ENCODE assay signal across 28 mouse cellular contexts in the genomic region with DNA sequence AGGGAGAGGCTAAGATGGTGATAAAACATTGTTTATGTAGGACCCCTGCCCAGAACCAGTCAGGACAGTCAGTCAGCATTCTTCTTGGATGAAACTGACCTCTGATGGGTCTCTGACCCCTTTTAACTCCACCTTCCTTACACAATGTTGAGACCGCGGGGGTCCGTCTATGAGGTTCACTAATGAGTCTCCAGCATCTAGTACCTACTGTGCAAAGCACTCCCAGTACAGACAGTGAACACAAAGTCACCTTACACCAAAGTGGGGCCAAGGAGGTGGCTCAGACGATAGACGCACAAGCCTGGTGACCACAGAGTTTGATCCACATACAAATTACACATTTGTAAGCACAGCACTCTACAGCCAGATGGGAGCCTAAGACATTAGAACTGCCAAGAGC. TPM values are rescaled to one million over a fixed set of nuclear protein-coding genes. Genes with fewer than 3 reads are reported as not detected.
DNase-seq lines count a peak whose midpoint lies in the region; ATAC-seq lines count a peak whose summit lies in the region.
"Had no signal": no experiment of that assay in that cellular context is flagged by ENCODE, and none has a peak within 500 bp of the region (broad histone marks: within the 10 kb centered on the region; RNA-seq: fewer than 3 reads in every experiment).

No protein-coding gene starts in this region.

- 45% methylated on average over 5 of the region's 5 CpGs for WGBS in forebrain, embryonic 14.5 days
- 48% methylated on average over 5 of the region's 5 CpGs for WGBS in forebrain, embryonic 15.5 days
- 37% methylated on average over 5 of the region's 5 CpGs for WGBS in hindbrain, embryonic 16.5 days
- 57% methylated on average over 5 of the region's 5 CpGs for WGBS in hindbrain, embryonic 14.5 days
- WGBS in midbrain, embryonic 13.5 days, result 59% methylated on average over 5 of the region's 5 CpGs
- 71% methylated on average over 5 of the region's 5 CpGs for WGBS in midbrain, embryonic 11.5 days

- H3K27ac ChIP-seq in forebrain, embryonic 14.5 days (ENCODE audit: low read depth, low read length), result no peak overlapping the region
- no peak overlapping the region for H3K27ac ChIP-seq in forebrain, embryonic 15.5 days (replicated peaks)
- peak overlapping the region; percentile 20; the same call in 1 of the 2 replicates for H3K27ac ChIP-seq in hindbrain, embryonic 16.5 days (ENCODE audit: low read depth, low read length)
- no peak overlapping the region for H3K27ac ChIP-seq in hindbrain, embryonic 14.5 days
- no peak overlapping the region for H3K27ac ChIP-seq in midbrain, embryonic 13.5 days
- H3K27ac ChIP-seq in midbrain, embryonic 11.5 days (ENCODE audit: low read depth, low read length), result no peak overlapping the region
- H3K27ac ChIP-seq: embryonic facial prominence, embryonic 12.5 days; hindbrain, embryonic 12.5 days; liver, embryonic 14.5 days; macrophage; neural tube, embryonic 15.5 days; stomach, postnatal 0 days had no signal

- ATAC-seq in forebrain, embryonic 14.5 days, result peak; percentile 44; the same call in 1 of the 2 replicates
- no peak for ATAC-seq in forebrain, embryonic 15.5 days (replicated peaks)
- no peak for ATAC-seq in hindbrain, embryonic 16.5 days
- no peak for ATAC-seq in hindbrain, embryonic 14.5 days (ENCODE audit: low FRiP score)
- ATAC-seq in midbrain, embryonic 13.5 days, result peak; percentile 61; the same call in 1 of the 2 replicates
- ATAC-seq in midbrain, embryonic 11.5 days (ENCODE audit: low FRiP score), result no peak

- no peak for DNase-seq in forebrain, embryonic 14.5 days (ENCODE audit: low spot score)
- DNase-seq in hindbrain, embryonic 14.5 days (ENCODE audit: low spot score), result no peak
- DNase-seq in midbrain, embryonic 11.5 days (ENCODE audit: low spot score, missing footprints), result no peak
- peak; percentile 50 for DNase-seq in retina, embryonic 14.5 days (ENCODE audit: low spot score)
- no peak for DNase-seq in adrenal gland, postnatal 25 days
- DNase-seq: cerebellum, adult 11 months; cerebellum, adult 9-10 months; embryo, embryonic 11 days; gastrocnemius, postnatal 10 days; heart, postnatal 36 days; kidney, adult 18-20 months; kidney, postnatal 14 days; liver; lung, adult 2 months; lung, postnatal 10 days; right cerebral cortex, adult 18-20 months; spleen, adult 18-20 months; thymus, adult 18-20 months; thymus, postnatal 25 days had no signal

- no peak overlapping the region for H3K4me3 ChIP-seq in forebrain, embryonic 14.5 days (ENCODE audit: low read depth, low read length)
- H3K4me3 ChIP-seq in forebrain, embryonic 15.5 days, result no peak overlapping the region
- H3K4me3 ChIP-seq in hindbrain, embryonic 16.5 days (ENCODE audit: low read length), result no peak overlapping the region
- no peak overlapping the region for H3K4me3 ChIP-seq in hindbrain, embryonic 14.5 days (replicated peaks; ENCODE audit: low read length)
- H3K4me3 ChIP-seq in midbrain, embryonic 13.5 days (replicated peaks), result no peak overlapping the region
- no peak overlapping the region for H3K4me3 ChIP-seq in midbrain, embryonic 11.5 days (ENCODE audit: low read depth, low read length)
- H3K4me3 ChIP-seq: embryonic facial prominence, embryonic 12.5 days; hindbrain, embryonic 12.5 days; neural tube, embryonic 15.5 days had no signal

- no peak overlapping the region for H3K9ac ChIP-seq in forebrain, embryonic 14.5 days (ENCODE audit: low read length)
- H3K9ac ChIP-seq in forebrain, embryonic 15.5 days (replicated peaks), result no peak overlapping the region
- no peak overlapping the region for H3K9ac ChIP-seq in hindbrain, embryonic 16.5 days (ENCODE audit: low read depth, low read length)
- no peak overlapping the region for H3K9ac ChIP-seq in hindbrain, embryonic 14.5 days
- H3K9ac ChIP-seq in midbrain, embryonic 13.5 days (replicated peaks), result no peak overlapping the region
- no peak overlapping the region for H3K9ac ChIP-seq in midbrain, embryonic 11.5 days (ENCODE audit: low read length)
- H3K9ac ChIP-seq: embryonic facial prominence, embryonic 12.5 days; hindbrain, embryonic 12.5 days; liver, embryonic 14.5 days; neural tube, embryonic 15.5 days had no signal

- H3K4me2 ChIP-seq in forebrain, embryonic 14.5 days (ENCODE audit: low read length), result no peak overlapping the region
- H3K4me2 ChIP-seq in forebrain, embryonic 15.5 days (replicated peaks), result no peak overlapping the region
- H3K4me2 ChIP-seq in hindbrain, embryonic 16.5 days (ENCODE audit: low read length), result no peak overlapping the region
- no peak overlapping the region for H3K4me2 ChIP-seq in hindbrain, embryonic 14.5 days (replicated peaks)
- H3K4me2 ChIP-seq in midbrain, embryonic 13.5 days (replicated peaks), result no peak overlapping the region
- no peak overlapping the region for H3K4me2 ChIP-seq in midbrain, embryonic 11.5 days
- H3K4me2 ChIP-seq: embryonic facial prominence, embryonic 12.5 days; hindbrain, embryonic 12.5 days; neural tube, embryonic 15.5 days had no signal

- H3K36me3 ChIP-seq in forebrain, embryonic 14.5 days (ENCODE audit: control insufficient read depth, insufficient read depth, low read length), result peaks cover 9% of the 10 kb centered on the region; the same call in 1 of the 2 replicates
- no peaks in the 10 kb centered on the region for H3K36me3 ChIP-seq in forebrain, embryonic 15.5 days
- no peaks in the 10 kb centered on the region for H3K36me3 ChIP-seq in hindbrain, embryonic 16.5 days (ENCODE audit: control insufficient read depth, insufficient read depth, low read length)
- H3K36me3 ChIP-seq in hindbrain, embryonic 14.5 days (replicated peaks; ENCODE audit: control insufficient read depth, insufficient read depth), result peaks cover 7% of the 10 kb centered on the region
- 0 out of 2 replicates have a peak, but pooled peaks cover 2% of the 10 kb centered on the region for H3K36me3 ChIP-seq in midbrain, embryonic 13.5 days
- no peaks in the 10 kb centered on the region for H3K36me3 ChIP-seq in midbrain, embryonic 11.5 days (ENCODE audit: control insufficient read depth, insufficient read depth, low read length)
- H3K36me3 ChIP-seq: embryonic facial prominence, embryonic 12.5 days; hindbrain, embryonic 12.5 days; neural tube, embryonic 15.5 days had no signal

- H3K9me3 ChIP-seq in forebrain, embryonic 14.5 days (replicated peaks; ENCODE audit: control insufficient read depth, low read length), result no peaks in the 10 kb centered on the region
- H3K9me3 ChIP-seq in forebrain, embryonic 15.5 days, result no peaks in the 10 kb centered on the region
- H3K9me3 ChIP-seq in hindbrain, embryonic 16.5 days (ENCODE audit: control insufficient read depth, low read length), result no peaks in the 10 kb centered on the region
- H3K9me3 ChIP-seq in hindbrain, embryonic 14.5 days (ENCODE audit: control insufficient read depth, low read length), result no peaks in the 10 kb centered on the region
- no peaks in the 10 kb centered on the region for H3K9me3 ChIP-seq in midbrain, embryonic 13.5 days
- H3K9me3 ChIP-seq in midbrain, embryonic 11.5 days (ENCODE audit: control insufficient read depth, low read length), result no peaks in the 10 kb centered on the region
- H3K9me3 ChIP-seq: embryonic facial prominence, embryonic 12.5 days; hindbrain, embryonic 12.5 days; neural tube, embryonic 15.5 days had no signal

- no peaks in the 10 kb centered on the region for H3K27me3 ChIP-seq in forebrain, embryonic 14.5 days (replicated peaks; ENCODE audit: control insufficient read depth, insufficient read depth, low read length)
- no peaks in the 10 kb centered on the region for H3K27me3 ChIP-seq in forebrain, embryonic 15.5 days
- H3K27me3 ChIP-seq in hindbrain, embryonic 16.5 days (replicated peaks; ENCODE audit: control insufficient read depth, insufficient read depth, low read length), result no peaks in the 10 kb centered on the region
- H3K27me3 ChIP-seq in hindbrain, embryonic 14.5 days (ENCODE audit: control insufficient read depth, insufficient read depth, low read length), result no peaks in the 10 kb centered on the region
- H3K27me3 ChIP-seq in midbrain, embryonic 13.5 days, result no peaks in the 10 kb centered on the region
- H3K27me3 ChIP-seq in midbrain, embryonic 11.5 days (ENCODE audit: control insufficient read depth, insufficient read depth, low read length), result no peaks in the 10 kb centered on the region
- H3K27me3 ChIP-seq: embryonic facial prominence, embryonic 12.5 days; hindbrain, embryonic 12.5 days; neural tube, embryonic 15.5 days had no signal

- peaks cover 4% of the 10 kb centered on the region; the same call in 1 of the 2 replicates for H3K4me1 ChIP-seq in forebrain, embryonic 14.5 days (ENCODE audit: control insufficient read depth, insufficient read depth, low read length)
- H3K4me1 ChIP-seq in forebrain, embryonic 15.5 days, result no peaks in the 10 kb centered on the region
- H3K4me1 ChIP-seq in hindbrain, embryonic 16.5 days (ENCODE audit: control insufficient read depth, insufficient read depth, low read depth, low read length), result peaks cover 5% of the 10 kb centered on the region; the same call in 1 of the 2 replicates
- peaks cover 6% of the 10 kb centered on the region; the same call in 1 of the 2 replicates for H3K4me1 ChIP-seq in hindbrain, embryonic 14.5 days (replicated peaks; ENCODE audit: control insufficient read depth, insufficient read depth, low read length)
- H3K4me1 ChIP-seq in midbrain, embryonic 13.5 days (replicated peaks), result peaks cover 17% of the 10 kb centered on the region
- H3K4me1 ChIP-seq in midbrain, embryonic 11.5 days (ENCODE audit: control insufficient read depth, insufficient read depth, low read length), result no peaks in the 10 kb centered on the region
- H3K4me1 ChIP-seq: embryonic facial prominence, embryonic 12.5 days had no signal

RNA-seq across cellular contexts. Expression of a gene that starts 20.0 kb away (rescaled TPM):
- 7.9 and 9.3 TPM in 2 replicates for polyA plus RNA-seq in forebrain, embryonic 14.5 days (2014; fragmentation: Nextera tagmentation; extraction: Ambion mirVana)
- 7.2 and 7.5 TPM in 2 replicates for polyA plus RNA-seq in forebrain, embryonic 15.5 days (2015; fragmentation: Nextera tagmentation; extraction: Ambion mirVana)
- polyA plus RNA-seq in hindbrain, embryonic 16.5 days (2015; fragmentation: Nextera tagmentation; extraction: Ambion mirVana), result 6.1 and 6.5 TPM in 2 replicates
- 13.4 and 13.5 TPM in 2 replicates for polyA plus RNA-seq in hindbrain, embryonic 14.5 days (2014; fragmentation: Nextera tagmentation; extraction: Ambion mirVana)
- polyA plus RNA-seq in midbrain, embryonic 13.5 days (2015; fragmentation: Nextera tagmentation; extraction: Ambion mirVana), result 7.2 and 7.3 TPM in 2 replicates
- 8.6 and 8.9 TPM in 2 replicates for polyA plus RNA-seq in midbrain, embryonic 11.5 days (2014; fragmentation: Nextera tagmentation; extraction: Ambion mirVana)
- total RNA-seq in adrenal gland, postnatal 25 days (2021), result 30.3 and 30.9 TPM in 2 replicates

Comparison
In these comparisons a context has a peak if more than half of its experiments do, and no peak if none do; other contexts are left out.
1. ATAC-seq: peak in forebrain, embryonic 14.5 days (single experiment) and midbrain, embryonic 13.5 days (single experiment); none in forebrain, embryonic 15.5 days (single experiment), hindbrain, embryonic 16.5 days (single experiment), hindbrain, embryonic 14.5 days (single experiment) and midbrain, embryonic 11.5 days (single experiment).